Mouse (Mus musculus) kidney, postnatal 25 days (tissue): ENCODE measurements around the gene Tbx2.

Source experiments
- DNase-seq, 2 experiments: peaks; one replicate each; pipeline ENCODE4 v3.0.0; 2021; ENCODE audit warnings: mixed read lengths in 2 of 2

The Tbx2 gene

DNA sequence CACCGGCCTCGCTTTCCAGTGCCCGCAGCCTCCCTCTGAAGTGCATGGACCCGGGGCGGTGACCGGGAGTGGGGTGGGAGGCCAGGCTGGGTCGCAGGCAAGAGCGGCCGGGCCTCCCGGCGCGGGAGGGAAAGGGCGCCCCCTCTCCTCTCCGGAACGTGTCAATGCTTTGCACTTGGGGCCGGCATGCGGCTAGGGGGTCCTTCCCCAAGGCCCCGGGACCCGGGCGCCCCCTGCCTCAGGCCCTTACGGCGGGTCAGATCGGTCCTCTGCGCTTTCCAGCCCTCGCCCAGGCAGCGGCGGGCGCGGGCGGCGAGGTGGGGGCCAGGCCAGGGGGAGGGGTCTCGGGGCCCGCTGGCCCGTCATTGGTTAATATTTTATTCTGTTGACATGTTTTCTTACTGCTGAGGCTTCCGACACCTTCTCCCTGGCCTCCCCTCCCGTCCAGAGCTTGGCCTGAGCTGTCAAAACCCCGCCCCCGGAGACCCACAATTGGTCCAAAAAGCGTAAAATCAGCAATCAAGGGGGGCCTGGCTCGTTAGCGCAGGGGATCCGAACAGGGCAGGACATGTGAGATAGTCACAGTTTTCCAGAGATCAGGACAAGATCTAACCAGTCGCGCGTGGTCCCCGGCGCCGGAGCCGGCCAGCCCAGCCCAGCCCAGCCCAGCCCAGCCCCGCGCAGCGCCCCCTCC lies at the start of gene Tbx2:
Gene Tbx2 (plus strand): TSS at position 321 of the 694 bp plus-strand sequence.
- peak; percentile 95 to 97 for DNase-seq

DNA sequence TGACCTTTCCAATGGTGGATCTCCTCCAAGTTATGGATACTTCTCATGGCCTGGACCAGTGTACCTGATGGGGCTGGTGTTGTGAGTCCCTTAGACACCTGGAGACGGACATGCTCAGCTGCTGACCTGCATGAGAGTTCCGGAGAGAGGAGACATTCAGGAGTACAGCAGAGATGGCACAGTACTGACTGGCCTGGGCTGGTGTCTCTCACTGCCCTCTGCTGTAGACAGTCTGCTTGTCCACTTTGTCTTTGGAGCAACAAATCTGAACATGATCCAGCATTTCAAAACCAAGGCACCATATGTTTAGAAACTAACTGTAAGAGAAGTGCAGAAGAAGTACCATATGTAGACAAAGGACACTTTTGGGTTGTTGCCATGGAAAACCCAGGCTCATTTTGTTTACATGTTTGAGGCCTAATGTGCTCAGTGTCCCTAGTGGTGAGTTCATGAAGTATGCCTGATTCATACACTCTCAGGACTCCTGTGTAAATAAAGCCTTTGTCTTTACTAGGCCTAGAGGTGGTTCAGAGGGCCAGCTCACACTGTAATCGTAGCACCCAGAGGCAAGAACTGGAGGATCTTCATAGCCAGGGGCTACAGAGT lies 46.1 kb upstream of the Tbx2 start:
- DNase-seq: no peak

GRCm38 (mm10) chr11:85789750-85790149 lies 42.6 kb upstream of the Tbx2 start:
- DNase-seq: no peak

- DNase-seq: no peak
These were observed 42.1 kb upstream of the Tbx2 start for GRCm38 (mm10) chr11:85790267-85790666.

DNA sequence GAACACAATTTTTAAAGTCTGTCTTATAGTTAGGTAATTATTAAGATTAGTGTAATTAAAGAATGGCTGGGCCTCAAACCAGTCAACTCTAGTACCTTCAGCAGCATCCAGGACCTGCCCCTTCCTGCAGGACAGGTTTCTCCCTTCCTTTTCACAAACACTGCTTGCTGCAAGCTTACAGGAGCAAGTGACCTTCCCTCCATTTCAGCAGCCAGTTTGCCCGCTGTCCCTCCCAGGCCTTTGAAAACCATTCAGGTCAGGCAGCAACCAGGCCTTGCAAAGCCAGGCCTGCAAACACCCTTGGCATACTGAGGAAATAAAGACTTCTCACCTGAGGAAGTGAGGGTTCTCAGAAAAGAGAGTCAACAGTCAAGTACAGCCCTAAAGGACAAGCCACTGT lies 41.1 kb upstream of the Tbx2 start:
- peak; percentile 13 to 49 for DNase-seq

- peak; percentile 22 to 70 for DNase-seq
These were observed 39.7 kb upstream of the Tbx2 start for GRCm38 (mm10) chr11:85792534-85793215.

DNA sequence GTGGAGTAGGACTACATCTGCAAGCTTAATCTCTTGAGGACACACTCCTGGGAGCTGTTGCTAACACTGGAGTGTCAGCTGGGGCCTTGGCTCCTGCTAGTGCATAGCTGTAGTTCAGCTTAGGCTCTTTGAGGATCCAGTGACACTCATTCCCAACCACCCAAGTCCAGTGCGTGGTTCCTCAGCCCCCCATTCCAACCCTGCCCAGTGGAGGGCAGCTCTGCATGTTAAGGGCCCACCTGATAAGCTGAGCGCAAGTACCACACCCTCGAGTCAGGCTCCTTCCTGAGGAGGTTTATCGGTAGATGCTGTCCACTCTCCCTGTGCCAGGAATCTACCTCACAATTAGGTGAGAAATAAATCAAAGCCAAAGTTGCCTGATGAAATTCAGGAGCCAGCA lies 32.9 kb upstream of the Tbx2 start:
- no peak for DNase-seq

DNA sequence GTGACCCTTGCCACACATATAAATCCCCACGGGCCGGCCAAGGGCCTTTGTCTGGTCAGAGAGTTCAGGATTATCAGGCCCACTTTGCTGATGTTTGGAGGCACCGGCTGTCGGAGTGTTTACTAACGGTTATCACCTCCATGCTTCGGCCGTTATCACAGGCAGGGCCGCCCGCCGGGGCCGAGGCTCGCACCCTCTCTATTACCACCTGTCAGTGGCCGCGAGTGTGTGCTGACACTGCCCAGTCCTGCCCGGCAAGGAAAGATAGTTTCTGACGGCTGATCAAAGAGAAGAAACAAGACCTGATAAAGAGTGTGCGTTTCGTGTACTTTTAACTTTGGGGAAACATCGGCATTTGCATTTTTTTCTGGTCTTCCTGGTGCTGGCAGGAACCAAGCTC lies 32.5 kb upstream of the Tbx2 start:
- DNase-seq: no peak

DNA sequence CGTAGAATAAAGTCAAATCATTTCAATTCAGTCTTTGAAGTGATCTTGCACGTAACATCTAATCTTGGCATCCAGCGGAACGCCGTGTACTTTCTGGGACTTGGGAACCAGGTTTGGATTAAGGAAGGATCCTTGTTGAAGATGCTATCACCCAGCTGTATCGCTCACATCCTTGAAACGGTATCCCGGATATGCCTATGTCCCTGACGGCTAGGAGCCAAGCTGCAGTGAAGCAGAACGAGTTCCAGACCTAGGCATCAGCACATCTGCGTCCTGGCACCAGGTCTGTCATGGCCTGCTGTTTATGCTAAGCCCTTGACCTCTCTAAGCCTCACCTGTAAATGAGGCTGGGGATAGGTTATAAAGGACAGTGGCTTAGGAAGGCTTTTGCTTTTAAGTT lies 32.0 kb upstream of the Tbx2 start:
- DNase-seq: peak; percentile 45 to 63

- DNase-seq: no peak
These were observed 28.3 kb upstream of the Tbx2 start for GRCm38 (mm10) chr11:85804048-85804447.

DNA sequence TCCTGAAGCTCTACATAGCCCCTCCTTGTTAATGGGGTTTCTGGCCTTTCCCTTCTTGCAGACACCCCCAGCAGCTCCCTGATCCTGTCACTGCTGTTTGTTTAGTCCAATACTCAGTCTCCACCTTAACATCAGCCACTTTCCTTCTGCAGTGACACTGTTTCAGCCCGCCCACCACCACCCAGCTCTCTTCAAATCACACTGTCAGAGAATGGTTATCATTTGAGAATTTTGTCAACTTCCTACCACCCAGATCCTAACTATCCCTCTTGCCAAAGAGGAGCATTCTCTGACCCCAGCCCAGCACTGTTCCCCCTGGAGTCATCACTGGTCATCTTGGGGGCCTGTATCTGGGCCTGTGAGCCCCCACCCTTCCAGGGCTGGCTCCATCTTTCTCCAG lies 26.6 kb upstream of the Tbx2 start:
- no peak for DNase-seq

DNA sequence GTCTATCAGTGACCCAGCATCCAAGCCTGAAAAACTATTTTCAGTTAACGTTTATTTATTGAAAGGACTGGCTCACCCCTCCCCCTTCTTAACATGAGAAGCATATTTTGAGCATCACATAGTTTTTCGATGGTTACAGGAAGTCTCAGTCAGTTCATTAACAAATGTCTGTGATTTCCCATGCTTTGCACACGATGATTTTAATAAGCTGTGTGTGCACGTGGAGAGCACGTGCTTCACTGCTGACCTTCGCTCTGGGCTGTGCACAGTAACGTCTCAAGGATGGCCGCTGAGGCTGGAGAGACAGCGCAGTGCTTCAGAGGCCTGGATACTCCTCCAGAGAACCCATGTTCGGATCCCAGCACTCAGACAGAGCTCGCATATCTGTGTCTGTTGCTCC lies 25.0 kb upstream of the Tbx2 start:
- DNase-seq: peak; percentile 47 to 64

- no peak for DNase-seq
These were observed 21.1 kb upstream of the Tbx2 start for GRCm38 (mm10) chr11:85811229-85811628.

- DNase-seq: no peak
These were observed 20.7 kb upstream of the Tbx2 start for GRCm38 (mm10) chr11:85811676-85812075.

DNA sequence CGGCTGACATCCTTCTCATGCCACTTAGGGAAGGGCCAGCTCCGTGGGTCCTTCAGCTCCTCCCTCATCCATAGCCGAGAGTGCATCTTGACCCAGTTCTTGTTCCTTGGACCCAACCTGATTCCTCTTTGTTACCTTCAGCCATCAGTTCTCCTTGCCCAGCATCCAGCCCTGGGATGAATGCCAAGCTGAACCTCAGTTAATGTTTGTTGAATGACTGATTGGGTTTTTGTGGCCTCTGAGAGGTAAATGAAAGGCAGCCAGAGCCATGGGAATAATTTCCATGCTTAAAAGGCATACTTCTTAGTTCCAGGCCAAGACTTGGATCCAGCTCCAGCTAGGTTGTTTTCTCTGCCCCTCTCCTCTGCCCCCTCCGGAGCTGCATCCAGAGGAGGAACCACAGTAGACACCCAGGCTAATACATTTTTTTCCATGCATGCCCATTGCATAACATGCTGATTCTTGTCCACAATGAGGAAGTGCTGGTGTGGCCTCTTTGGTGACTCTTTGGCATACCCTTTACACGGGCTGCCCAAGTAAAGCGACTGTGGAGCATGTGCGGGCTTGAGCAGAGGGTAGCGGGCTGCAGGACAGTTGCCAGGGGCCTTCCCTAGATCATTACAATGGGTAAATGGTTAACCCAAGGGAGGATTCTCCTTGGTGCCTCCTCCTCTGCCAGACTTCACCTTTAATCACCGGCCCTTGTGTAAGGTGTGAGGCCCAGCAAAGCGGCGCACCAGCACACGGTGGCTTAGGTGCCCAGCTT lies 20.0 kb upstream of the Tbx2 start:
- peak; percentile 89 to 90 for DNase-seq

DNA sequence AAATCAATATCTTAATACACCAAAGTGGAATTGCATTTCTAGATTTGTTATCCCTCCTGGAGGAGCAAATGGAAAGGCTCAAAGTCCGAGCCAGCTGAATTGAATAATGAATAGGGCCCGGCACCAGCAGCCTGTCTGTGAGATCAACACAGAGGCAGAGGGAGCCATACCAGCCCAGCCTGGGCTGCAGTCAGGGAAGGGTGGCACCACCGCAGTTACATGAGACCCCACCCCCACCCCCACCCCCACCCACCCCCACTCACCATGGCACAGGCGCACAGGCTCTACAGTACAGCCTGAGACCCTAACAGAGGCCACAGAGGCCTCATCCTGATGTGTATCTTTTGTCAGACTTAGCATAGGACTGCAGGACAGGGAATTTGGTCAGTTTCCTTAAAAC lies 17.7 kb upstream of the Tbx2 start:
- DNase-seq: no peak

DNA sequence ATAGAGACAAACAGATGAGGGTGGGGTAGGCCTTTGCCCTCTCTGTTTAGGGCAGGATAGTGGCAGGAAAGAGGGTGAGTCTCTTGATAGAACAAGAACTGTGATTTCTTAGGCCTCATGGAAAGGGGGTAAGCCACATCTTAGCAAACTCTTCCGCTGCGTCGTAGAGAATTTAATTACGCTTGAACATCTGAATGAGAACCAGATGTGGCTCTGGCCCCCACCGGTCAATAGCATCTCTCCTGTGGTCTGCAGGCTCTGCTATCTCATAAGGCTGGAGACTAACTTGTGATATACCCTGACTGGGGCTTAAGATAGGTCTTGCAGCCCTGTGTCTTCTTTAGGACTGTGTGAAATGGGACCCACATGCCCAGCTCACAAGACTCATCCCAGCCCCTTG lies 15.9 kb upstream of the Tbx2 start:
- DNase-seq: no peak

- peak; percentile 71 to 80 for DNase-seq
These were observed 13.9 kb upstream of the Tbx2 start for GRCm38 (mm10) chr11:85818401-85818800.

- DNase-seq: no peak
These were observed 11.4 kb upstream of the Tbx2 start for GRCm38 (mm10) chr11:85820959-85821358.

GRCm38 (mm10) chr11:85821659-85822058 lies 10.7 kb upstream of the Tbx2 start:
- peak; percentile 43 to 81 for DNase-seq

GRCm38 (mm10) chr11:85823181-85823580 lies 9.2 kb upstream of the Tbx2 start:
- DNase-seq: peak; percentile 89 to 90

GRCm38 (mm10) chr11:85823794-85824193 lies 8.6 kb upstream of the Tbx2 start:
- no peak for DNase-seq

DNA sequence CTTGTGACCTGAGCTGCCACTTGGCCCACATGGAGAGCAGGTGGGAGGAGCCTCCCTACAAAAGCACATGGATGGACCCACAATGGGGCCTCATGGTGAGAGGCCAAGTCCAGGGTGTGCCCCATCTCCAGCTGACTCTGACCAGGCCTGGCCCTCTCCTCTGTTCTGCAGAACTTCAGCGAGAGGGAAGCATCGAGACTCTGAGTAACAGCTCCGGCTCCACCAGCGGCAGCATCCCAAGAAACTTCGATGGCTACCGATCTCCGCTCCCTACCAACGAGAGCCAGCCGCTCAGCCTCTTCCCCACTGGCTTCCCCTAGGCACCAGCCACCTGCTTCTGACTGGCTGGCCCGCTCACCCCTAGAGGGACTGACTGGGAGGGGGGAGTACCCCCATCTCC lies 7.3 kb upstream of the Tbx2 start:
- DNase-seq: peak in 1 of 2 experiments; percentile 47
